Mouse (Mus musculus) frontal cortex, postnatal 14 days (tissue): ENCODE results near the gene Krt25.

Experiments
- DNase-seq, 2 experiments: peaks; one replicate each; pipeline ENCODE4 v3.0.0; 2022; ENCODE audit warnings: low spot score in 2 of 2

Gene Krt25

GRCm38 (mm10) chr11:99276786-99277185 is 46.0 kb downstream of the Krt25 start:
- no peak for DNase-seq

GRCm38 (mm10) chr11:99275624-99276023 is 47.1 kb downstream of the Krt25 start:
- DNase-seq = no peak

GRCm38 (mm10) chr11:99272721-99273120 is 50.0 kb downstream of the Krt25 start:
- DNase-seq = no peak

- no peak for DNase-seq
Observed at GRCm38 (mm10) chr11:99269192-99269591, 53.6 kb downstream of the Krt25 start.

- DNase-seq = no peak
Observed at GRCm38 (mm10) chr11:99265796-99266195, 57.0 kb downstream of the Krt25 start.
